Mouse (Mus musculus): Measurements from ENCODE around the gene Anxa3. TPM values are rescaled to one million over a fixed set of nuclear protein-coding genes. Genes with fewer than 3 reads are reported as not detected.

Anxa3 gene
- 49.2 and 52.5 TPM in 2 replicates for polyA plus RNA-seq (2016; fragmentation: Nextera tagmentation; extraction: Ambion mirVana)

DNA sequence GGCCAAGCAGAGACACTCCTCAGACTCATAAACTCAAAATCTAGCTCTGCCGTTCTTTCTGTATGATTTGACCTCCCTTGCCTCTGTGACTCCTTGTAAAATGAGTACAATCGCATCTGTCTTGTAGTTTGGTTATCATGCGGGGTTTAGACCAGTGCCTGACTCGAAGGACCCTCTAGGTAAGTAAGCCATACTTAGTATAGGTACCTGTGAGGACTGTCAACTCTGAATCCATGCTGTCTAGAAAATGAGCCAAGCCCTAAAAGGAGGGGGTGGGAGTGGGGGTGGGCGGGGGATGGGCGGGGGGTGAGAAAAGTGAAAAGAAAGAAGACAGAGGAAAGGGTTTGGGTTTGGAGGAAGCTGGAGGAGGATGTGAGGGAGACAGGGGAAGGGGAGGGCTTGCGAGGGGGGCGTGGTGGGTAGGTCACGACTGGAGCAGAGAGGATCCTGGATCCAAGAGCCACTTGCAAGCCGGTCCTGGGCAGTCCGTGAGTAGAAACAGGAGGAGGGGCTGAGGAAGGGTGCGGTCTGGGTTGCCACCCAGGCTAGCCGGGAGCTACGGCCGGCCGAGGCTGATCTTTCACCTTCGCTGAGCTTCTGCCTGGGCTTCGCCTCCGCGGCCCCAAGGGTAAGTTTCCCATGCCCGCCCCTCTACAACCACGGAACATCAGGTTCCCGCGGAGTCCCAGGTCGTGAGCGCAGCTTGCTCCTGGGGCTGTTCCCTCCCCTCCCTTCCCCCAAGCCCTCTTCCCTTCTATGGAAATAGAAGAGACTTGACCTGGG is at the start of gene Anxa3:
Gene Anxa3, plus strand, starts transcription at position 404 of the 783 bp plus-strand sequence.
- H3K27ac ChIP-seq, result peak within 1 kb of the TSS; percentile 70; the same call in 1 of the 2 replicates
- no peaks in the 10 kb centered on the region for H3K36me3 ChIP-seq
- 12% methylated on average over 26 of the region's 26 CpGs for WGBS
- H3K4me1 ChIP-seq (replicated peaks), result peaks cover 12% of the 10 kb centered on the region
- no peaks in the 10 kb centered on the region for H3K9me3 ChIP-seq
- H3K4me3 ChIP-seq, result peak within 1 kb of the TSS; percentile 57
- DNase-seq (ENCODE audit: low spot score), result peak; percentile 58
- peaks cover 17% of the 10 kb centered on the region; the same call in 1 of the 2 replicates for H3K27me3 ChIP-seq (ENCODE audit: insufficient read depth, poor library complexity, severe bottlenecking)

DNA sequence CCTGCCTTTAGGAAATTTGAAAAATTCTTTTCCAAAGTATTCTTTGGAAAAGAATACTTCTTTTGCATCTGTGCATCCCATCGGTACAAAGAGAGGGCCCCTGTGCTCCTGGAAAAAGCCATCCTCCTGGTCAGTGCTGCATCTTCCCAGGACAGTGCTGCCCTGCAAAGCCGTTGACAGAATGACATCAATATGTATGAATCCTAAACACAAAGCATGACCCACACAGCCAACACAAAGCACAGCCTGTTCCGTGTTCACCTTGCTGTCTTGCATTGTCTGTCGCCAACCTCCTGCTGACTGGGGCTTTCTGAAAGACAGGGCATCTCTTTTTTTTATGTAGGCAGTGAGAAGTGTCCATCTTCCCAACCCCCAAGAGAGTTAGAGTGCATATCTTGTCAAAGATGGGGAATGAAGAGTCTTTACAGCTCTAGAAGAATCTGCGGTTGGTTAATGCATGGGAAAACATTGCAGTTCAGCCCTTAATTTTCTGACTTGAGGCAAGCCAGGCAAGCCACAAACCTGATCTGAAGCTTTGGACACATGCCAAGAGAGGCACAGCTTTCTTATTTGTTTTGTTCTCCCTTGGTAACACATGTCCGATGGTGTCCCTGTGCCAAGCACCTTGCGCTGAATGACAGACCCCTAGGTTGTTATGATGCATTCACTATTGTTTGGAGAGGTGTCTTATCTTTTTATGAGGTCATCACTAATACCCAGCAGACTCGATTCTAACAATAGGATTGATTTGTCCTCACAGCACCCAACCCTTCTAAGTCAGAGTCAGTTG is 45.7 kb upstream of the Anxa3 start:
- peak; percentile 43 for DNase-seq (ENCODE audit: low spot score)
- Histone ChIP-seq H3K4me3 (no peak overlapping the region), H3K27ac (peak overlapping the region; percentile 45)

DNA sequence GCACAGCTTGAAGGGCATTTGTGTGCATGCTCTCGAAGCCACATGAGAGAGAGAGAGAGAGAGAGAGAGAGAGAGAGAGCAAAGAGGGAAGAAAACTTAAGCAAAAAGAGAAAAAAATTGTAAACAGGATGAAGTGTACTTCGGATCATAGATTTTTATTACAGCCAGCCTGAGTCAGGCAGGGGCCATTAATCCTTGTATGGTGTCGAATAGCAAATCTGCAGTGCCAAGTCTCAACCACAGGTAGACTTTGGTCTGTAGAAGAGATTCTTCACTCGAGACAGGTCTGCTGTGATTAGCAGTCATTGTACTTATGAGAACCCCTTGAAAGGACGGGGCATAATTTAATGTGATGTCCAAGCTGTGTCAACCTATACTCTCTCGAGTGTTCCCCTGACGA is 35.5 kb upstream of the Anxa3 start:
- no peaks in the 10 kb centered on the region for H3K9me3 ChIP-seq
- DNase-seq (ENCODE audit: low spot score), result no peak
- no peak overlapping the region for H3K4me3 ChIP-seq
- H3K27ac ChIP-seq, result no peak overlapping the region
- H3K4me1 ChIP-seq (replicated peaks), result no peaks in the 10 kb centered on the region
- H3K36me3 ChIP-seq, result no peaks in the 10 kb centered on the region
- 88% methylated on average over 7 of the region's 7 CpGs for WGBS
- no peaks in the 10 kb centered on the region for H3K27me3 ChIP-seq (ENCODE audit: insufficient read depth, poor library complexity, severe bottlenecking)

More for the DNA sequence above, 45.7 kb upstream of the Anxa3 start:
- WGBS, result 56% methylated on average over 8 of the region's 8 CpGs
- Histone ChIP-seq H3K27me3 (ENCODE audit: insufficient read depth, poor library complexity, severe bottlenecking) (no peaks in the 10 kb centered on the region), H3K9me3 (0 out of 2 replicates have a peak, but pooled peaks cover 4% of the 10 kb centered on the region), H3K4me1 (replicated peaks) (peaks cover 14% of the 10 kb centered on the region), H3K36me3 (peaks cover 6% of the 10 kb centered on the region; the same call in 1 of the 2 replicates)

DNA sequence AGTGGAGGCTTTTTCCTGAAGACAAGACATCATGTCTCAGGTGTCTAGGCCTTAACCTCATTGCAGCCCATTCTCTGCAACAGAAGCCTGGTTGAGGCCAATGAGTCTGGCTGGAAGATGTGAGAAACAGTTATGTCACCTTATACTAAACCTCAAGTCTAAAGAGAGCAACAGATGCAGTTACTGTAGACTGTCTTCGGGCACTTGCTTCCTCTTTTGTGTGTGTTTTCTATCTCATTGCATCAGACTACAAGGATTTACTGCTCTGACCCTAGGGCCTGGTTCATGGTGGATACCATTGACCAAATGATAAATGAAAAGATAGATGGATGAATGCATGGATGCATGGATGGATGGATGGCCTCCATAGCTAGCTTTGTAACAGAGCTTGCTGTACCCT is 31.1 kb upstream of the Anxa3 start:
- Histone ChIP-seq H3K27ac (no peak overlapping the region), H3K27me3 (ENCODE audit: insufficient read depth, poor library complexity, severe bottlenecking) (no peaks in the 10 kb centered on the region), H3K4me1 (replicated peaks) (0 out of 2 replicates have a peak, but pooled peaks cover 17% of the 10 kb centered on the region), H3K4me3 (no peak overlapping the region), H3K36me3 (no peaks in the 10 kb centered on the region), H3K9me3 (no peaks in the 10 kb centered on the region)
- WGBS, result 85% methylated on average over 1 of the region's 1 CpGs
- no peak for DNase-seq (ENCODE audit: low spot score)

DNA sequence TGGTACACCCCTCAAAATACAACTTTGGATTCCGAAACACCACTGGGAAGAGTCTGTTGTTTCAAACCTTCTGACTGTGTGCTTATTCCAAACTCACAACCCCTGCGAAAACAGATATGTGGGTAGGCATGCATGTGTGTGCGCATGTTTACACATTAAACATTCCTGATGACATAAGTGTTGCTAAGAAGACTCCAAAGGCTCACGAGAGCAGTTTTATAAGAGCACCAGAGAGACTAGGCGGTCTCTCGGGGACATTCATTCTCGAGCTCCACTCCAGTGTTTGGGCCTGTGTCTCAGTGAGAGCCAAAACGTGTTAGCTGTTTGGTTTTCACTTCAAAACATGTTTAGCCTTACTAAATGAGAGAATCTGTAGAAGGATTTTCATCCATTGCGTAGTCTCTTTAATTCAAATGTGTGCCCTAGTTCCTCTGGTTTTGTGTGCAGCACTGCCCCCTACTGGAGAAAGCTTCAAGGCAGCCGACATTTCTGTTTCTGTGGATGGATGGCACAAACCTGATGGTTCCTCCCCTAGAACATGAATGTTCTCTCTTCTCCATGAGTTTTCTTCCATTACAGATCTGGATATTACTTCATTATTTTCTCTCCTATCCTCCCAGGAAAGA is 24.2 kb upstream of the Anxa3 start:
- WGBS, result 66% methylated on average over 10 of the region's 10 CpGs
- H3K27ac ChIP-seq, result no peak overlapping the region
- no peaks in the 10 kb centered on the region for H3K27me3 ChIP-seq (ENCODE audit: insufficient read depth, poor library complexity, severe bottlenecking)
- no peak overlapping the region for H3K4me3 ChIP-seq
- DNase-seq (ENCODE audit: low spot score), result peak; percentile 69
- no peaks in the 10 kb centered on the region for H3K9me3 ChIP-seq
- H3K4me1 ChIP-seq (replicated peaks), result 0 out of 2 replicates have a peak, but pooled peaks cover 10% of the 10 kb centered on the region
- H3K36me3 ChIP-seq, result no peaks in the 10 kb centered on the region

DNA sequence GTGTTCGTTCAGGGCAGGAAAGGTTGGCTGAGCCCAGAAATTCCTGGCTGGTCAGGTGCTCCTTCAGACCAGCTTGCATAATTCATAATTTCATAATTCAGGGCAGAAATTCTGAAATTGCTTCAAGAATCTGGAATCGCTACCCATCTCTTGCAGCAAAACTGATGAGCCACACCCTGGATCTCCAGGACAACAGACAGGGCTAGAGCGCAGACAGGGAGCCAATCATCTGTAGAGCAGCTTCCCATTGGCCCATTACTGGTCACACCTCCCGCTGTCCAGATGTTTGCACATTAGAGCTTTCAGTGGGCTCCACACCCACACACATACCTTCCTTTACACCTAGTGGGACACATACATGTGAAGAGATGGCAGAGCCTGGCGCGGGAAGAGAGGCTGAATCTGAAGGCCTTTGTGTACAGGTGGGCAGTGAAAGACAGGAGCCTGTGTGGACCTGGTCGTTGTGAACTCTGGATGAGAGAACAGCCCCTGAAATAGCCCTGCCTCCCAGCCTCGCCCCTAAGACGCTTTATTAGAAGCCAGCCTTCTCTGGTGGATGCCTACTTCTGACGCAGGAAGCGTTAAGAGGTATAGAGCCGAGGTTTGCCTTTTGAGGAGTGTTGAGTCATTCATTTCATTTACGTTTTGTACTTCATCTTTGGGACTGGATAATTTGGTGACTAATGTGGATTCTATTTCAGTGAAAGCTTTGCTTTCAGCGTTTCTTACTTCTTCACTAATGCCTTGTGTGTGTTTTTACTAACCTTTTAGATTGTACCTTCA is 9.4 kb upstream of the Anxa3 start:
- 87% methylated on average over 14 of the region's 14 CpGs for WGBS
- no peaks in the 10 kb centered on the region for H3K27me3 ChIP-seq (ENCODE audit: insufficient read depth, poor library complexity, severe bottlenecking)
- DNase-seq (ENCODE audit: low spot score), result no peak
- no peaks in the 10 kb centered on the region for H3K9me3 ChIP-seq
- peaks cover 2% of the 10 kb centered on the region; the same call in 1 of the 2 replicates for H3K36me3 ChIP-seq
- H3K27ac ChIP-seq, result no peak overlapping the region
- no peaks in the 10 kb centered on the region for H3K4me1 ChIP-seq (replicated peaks)
- H3K4me3 ChIP-seq, result no peak overlapping the region

DNA sequence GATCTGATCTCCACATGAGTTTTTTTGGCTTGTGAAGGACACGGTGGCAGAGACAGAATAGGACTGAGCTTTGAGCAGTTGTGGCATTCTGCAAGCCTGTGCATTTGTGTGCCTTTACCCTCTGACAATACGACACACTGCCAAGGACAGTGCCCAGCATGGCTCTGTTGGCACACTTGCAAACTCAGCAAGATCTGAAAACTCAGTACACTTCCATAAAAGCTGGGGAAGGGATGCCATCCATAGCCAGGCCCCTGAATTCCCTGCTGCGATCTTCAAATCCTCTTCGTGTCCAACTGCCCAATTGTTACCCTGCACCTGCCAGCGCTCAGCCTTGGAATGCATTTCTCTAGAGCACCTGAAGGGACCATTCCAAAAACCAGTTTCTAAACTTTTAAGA is 8.0 kb upstream of the Anxa3 start:
- DNase-seq (ENCODE audit: low spot score), result no peak
- peaks cover 2% of the 10 kb centered on the region; the same call in 1 of the 2 replicates for H3K36me3 ChIP-seq
- H3K9me3 ChIP-seq, result no peaks in the 10 kb centered on the region
- no peak overlapping the region for H3K4me3 ChIP-seq
- no peak overlapping the region for H3K27ac ChIP-seq
- no peaks in the 10 kb centered on the region for H3K4me1 ChIP-seq (replicated peaks)
- no peaks in the 10 kb centered on the region for H3K27me3 ChIP-seq (ENCODE audit: insufficient read depth, poor library complexity, severe bottlenecking)
- whole genome bisulfite sequencing, result 89% methylated on average over 5 of the region's 5 CpGs

DNA sequence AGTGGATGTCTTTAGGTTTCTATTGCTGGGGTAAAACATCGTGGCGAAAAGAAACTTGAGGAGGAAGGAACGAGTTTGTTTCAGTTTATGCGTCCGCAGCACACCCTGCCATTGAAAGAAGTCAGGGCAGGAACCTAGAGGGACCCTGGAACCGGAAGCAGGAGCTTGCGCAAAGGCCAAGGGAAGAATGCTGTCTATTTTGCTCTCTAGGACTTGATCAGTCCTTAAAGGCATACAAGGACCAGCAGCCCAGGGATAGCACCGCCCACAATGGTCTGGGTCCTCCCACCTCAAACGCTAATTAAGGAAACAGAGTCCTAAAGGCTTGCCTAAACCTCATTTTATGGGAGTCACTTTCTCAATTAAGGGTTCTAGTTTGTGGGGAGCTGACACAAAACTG is 717 bp upstream of the Anxa3 start:
- Histone ChIP-seq H3K4me3 (no peak overlapping the region), H3K27me3 (ENCODE audit: insufficient read depth, poor library complexity, severe bottlenecking) (peaks cover 17% of the 10 kb centered on the region; the same call in 1 of the 2 replicates), H3K27ac (no peak overlapping the region), H3K4me1 (replicated peaks) (peaks cover 12% of the 10 kb centered on the region), H3K9me3 (no peaks in the 10 kb centered on the region), H3K36me3 (no peaks in the 10 kb centered on the region)
- no peak for DNase-seq (ENCODE audit: low spot score)
- 72% methylated on average over 9 of the region's 9 CpGs for WGBS

DNA sequence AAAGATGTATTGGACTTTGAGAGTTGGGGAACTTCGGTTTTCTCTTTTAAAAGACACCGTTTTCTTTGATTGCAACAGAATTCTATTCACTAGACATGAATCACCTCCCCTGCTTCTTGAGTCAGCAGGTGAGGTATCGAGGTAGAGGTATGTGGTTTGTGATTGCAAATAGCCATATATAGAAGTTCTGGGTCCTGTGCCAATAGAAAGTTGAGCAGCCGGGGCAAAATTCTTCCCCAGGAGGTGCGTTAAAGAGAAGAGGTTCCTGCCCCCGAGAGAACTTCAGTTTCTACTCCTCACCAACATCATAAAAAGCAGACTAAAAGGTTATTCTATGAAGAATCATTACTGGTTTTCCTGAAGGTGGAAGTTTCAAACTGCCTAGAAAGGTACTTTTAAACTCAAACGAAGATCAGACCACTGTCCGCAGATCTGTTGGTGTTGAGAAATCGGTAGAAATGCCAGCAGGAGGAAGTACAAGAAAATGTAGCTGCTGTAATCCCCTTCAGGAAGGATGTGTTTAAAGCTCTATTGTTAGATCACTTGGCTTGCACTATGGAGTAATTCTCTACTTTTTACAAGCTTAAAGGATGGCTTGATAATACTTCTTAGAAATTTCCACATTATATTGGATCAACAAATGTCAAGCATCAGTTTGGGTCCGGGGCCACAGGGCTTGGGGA is 955 bp downstream of the Anxa3 start:
- Histone ChIP-seq H3K27ac (no peak overlapping the region), H3K36me3 (no peaks in the 10 kb centered on the region), H3K4me1 (replicated peaks) (peaks cover 12% of the 10 kb centered on the region), H3K9me3 (no peaks in the 10 kb centered on the region), H3K4me3 (peak overlapping the region; percentile 57), H3K27me3 (ENCODE audit: insufficient read depth, poor library complexity, severe bottlenecking) (peaks cover 17% of the 10 kb centered on the region; the same call in 1 of the 2 replicates)
- no peak for DNase-seq (ENCODE audit: low spot score)
- 61% methylated on average over 10 of the region's 10 CpGs for WGBS

DNA sequence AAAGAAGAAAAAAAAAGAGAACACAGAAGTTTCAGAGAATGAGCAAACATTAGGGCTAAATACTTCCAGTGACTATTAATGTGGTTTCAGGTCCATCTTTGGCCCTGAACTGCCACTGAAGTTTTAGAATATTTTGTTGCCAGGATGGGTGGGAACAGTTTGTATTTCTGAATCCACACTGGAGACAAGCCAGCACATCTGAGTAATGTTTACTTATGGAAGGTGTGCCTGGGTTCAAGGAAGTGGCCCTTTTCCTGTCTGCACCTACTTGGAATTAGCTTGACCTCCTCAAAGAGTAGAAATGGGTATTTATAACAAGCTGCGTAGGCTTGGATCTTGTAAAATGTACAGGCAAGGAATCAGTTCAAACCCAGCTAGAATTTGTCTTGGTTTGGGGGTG is 2.6 kb downstream of the Anxa3 start:
- H3K27me3 ChIP-seq (ENCODE audit: insufficient read depth, poor library complexity, severe bottlenecking), result peaks cover 17% of the 10 kb centered on the region; the same call in 1 of the 2 replicates
- H3K4me1 ChIP-seq (replicated peaks), result peaks cover 12% of the 10 kb centered on the region
- no peak overlapping the region for H3K4me3 ChIP-seq
- no peaks in the 10 kb centered on the region for H3K9me3 ChIP-seq
- WGBS, result 81% methylated on average over 1 of the region's 1 CpGs
- H3K36me3 ChIP-seq, result no peaks in the 10 kb centered on the region
- no peak for DNase-seq (ENCODE audit: low spot score)
- H3K27ac ChIP-seq, result no peak overlapping the region

DNA sequence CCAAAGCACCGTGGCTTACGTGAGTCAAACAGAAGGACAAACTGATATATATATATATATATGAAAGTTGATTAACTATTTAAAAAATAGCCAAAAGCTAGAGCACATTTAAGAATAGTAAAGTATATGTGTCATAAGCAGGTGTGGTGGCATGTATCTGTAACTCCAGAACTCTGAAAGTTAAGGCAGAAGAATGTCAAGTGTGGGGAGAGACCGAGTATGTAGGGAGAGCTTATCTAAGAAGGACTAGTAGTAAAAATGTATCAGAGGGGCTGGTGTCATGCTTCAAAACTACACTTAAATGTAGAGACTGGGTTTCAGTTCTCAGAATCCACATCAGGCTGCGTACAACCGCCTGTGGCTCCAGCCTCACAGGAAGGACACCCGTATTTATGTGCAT is 4.3 kb downstream of the Anxa3 start:
- no peak for DNase-seq (ENCODE audit: low spot score)
- H3K27me3 ChIP-seq (ENCODE audit: insufficient read depth, poor library complexity, severe bottlenecking), result peaks cover 17% of the 10 kb centered on the region; the same call in 1 of the 2 replicates
- H3K27ac ChIP-seq, result no peak overlapping the region
- peaks cover 18% of the 10 kb centered on the region for H3K4me1 ChIP-seq (replicated peaks)
- 94% methylated on average over 6 of the region's 6 CpGs for WGBS
- H3K36me3 ChIP-seq, result no peaks in the 10 kb centered on the region
- no peak overlapping the region for H3K4me3 ChIP-seq
- no peaks in the 10 kb centered on the region for H3K9me3 ChIP-seq

Data from hindbrain, embryonic 10.5 days (tissue).